Mouse (Mus musculus) heart, adult 8-10 months (tissue): Measurements from ENCODE around the gene Hpcal1. TPM values are rescaled to one million over a fixed set of nuclear protein-coding genes. Genes with fewer than 3 reads are reported as not detected.
A peak's percentile ranks its signal among the peaks of the same experiment; 100 is the strongest.
"Not testable (repeated sequence)": the region's sequence is repeated elsewhere in the genome, so short reads cannot be mapped to it uniquely, and the experiment has no call there.

Experiments
- DNase-seq: peaks from one replicate; pipeline ENCODE4 v3.0.0; 2022; ENCODE audit warnings: low spot score
- total RNA-seq, 4 experiments: library from RNA; stranded (reverse); gene quantifications; 2 replicates each; pipeline ENCODE4 v1.2.4; 2022

Hpcal1 gene
- total RNA-seq, 4 experiments from 2014 or later = 13.4 to 17.4 (median 14.6) TPM

GRCm38 (mm10) chr12:17738473-17738872 lies 47.8 kb downstream of the Hpcal1 start:
- no peak for DNase-seq

- DNase-seq = no peak
Observed at GRCm38 (mm10) chr12:17740226-17740625, 49.6 kb downstream of the Hpcal1 start.

- DNase-seq = peak; percentile 33
Observed at GRCm38 (mm10) chr12:17741637-17742364, 51.1 kb downstream of the Hpcal1 start.

GRCm38 (mm10) chr12:17742571-17743321 lies 52.1 kb downstream of the Hpcal1 start:
- no peak for DNase-seq

GRCm38 (mm10) chr12:17745431-17745830 lies 54.8 kb downstream of the Hpcal1 start:
- no peak for DNase-seq

GRCm38 (mm10) chr12:17746725-17747124 lies 56.1 kb downstream of the Hpcal1 start:
- peak; percentile 90 for DNase-seq

- DNase-seq = no peak
Observed at GRCm38 (mm10) chr12:17747191-17748154, 56.8 kb downstream of the Hpcal1 start.

- DNase-seq = no peak
Observed at GRCm38 (mm10) chr12:17748155-17748529, 57.5 kb downstream of the Hpcal1 start.

GRCm38 (mm10) chr12:17749784-17750183 lies 59.1 kb downstream of the Hpcal1 start:
- no peak for DNase-seq

GRCm38 (mm10) chr12:17750500-17750899 lies 59.8 kb downstream of the Hpcal1 start:
- DNase-seq = peak; percentile 55

- DNase-seq = no peak
Observed at GRCm38 (mm10) chr12:17752828-17753227, 62.2 kb downstream of the Hpcal1 start.

- no peak for DNase-seq
Observed at GRCm38 (mm10) chr12:17754771-17755170, 64.1 kb downstream of the Hpcal1 start.

GRCm38 (mm10) chr12:17756891-17757290 lies 66.2 kb downstream of the Hpcal1 start:
- no peak for DNase-seq

GRCm38 (mm10) chr12:17762286-17762933 lies 71.8 kb downstream of the Hpcal1 start:
- no peak for DNase-seq

- DNase-seq = no peak
Observed at GRCm38 (mm10) chr12:17763054-17763453, 72.4 kb downstream of the Hpcal1 start.

GRCm38 (mm10) chr12:17764005-17764404 lies 73.3 kb downstream of the Hpcal1 start:
- no peak for DNase-seq

GRCm38 (mm10) chr12:17767567-17767966 lies 76.9 kb downstream of the Hpcal1 start:
- peak; percentile 55 for DNase-seq

- DNase-seq = peak; percentile 82
Observed at GRCm38 (mm10) chr12:17769476-17770172, 79.0 kb downstream of the Hpcal1 start.

GRCm38 (mm10) chr12:17770538-17770937 lies 79.9 kb downstream of the Hpcal1 start:
- peak; percentile 33 for DNase-seq

GRCm38 (mm10) chr12:17773721-17774120 lies 83.1 kb downstream of the Hpcal1 start:
- DNase-seq = peak; percentile 50

- DNase-seq = not testable (repeated sequence)
Observed at GRCm38 (mm10) chr12:17774842-17775241, 84.2 kb downstream of the Hpcal1 start.
